Mouse (Mus musculus) cerebral cortex, adult 2 months (tissue): ENCODE results near the gene Cdc42se1.

ENCODE experiments used
- WGBS: fragments of 180-500 bp; shearing (Covaris S2); methylation state at CpG from one replicate; pipeline ENCODE4 v1.1.7; 2018; 5-methylcytosine and 5-hydroxymethylcytosine counted together

Cdc42se1 gene

DNA sequence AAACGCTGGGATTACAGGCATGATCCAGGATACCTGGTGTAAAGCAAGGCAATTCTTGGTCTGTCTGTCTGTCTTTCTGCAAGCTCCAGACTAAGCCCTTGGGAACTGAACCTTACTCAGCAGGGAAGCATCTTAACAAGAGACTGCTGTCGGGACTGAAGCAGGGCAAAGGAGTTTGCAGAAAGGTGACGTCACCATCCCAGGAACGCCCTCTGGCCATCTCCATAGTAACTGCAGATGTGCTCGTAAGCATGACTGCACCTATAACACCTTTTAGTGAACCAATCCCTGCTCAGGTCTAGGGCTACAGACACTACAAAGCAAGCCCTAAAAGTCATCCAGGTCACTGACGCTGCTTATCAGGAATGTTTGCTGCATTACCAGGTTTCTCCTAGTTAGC, 4.2 kb upstream of the Cdc42se1 start:
- 15% methylated on average over 6 of the region's 6 CpGs for WGBS

GRCm38 (mm10) chr3:95227214-95227613, 1.3 kb upstream of the Cdc42se1 start:
- 10% methylated on average over 1 of the region's 1 CpGs for WGBS

- under 1% methylated on average over 43 of the region's 43 CpGs for whole genome bisulfite sequencing
These were observed 605 bp downstream of the Cdc42se1 start for GRCm38 (mm10) chr3:95228894-95229780.

GRCm38 (mm10) chr3:95229781-95230494, 1.4 kb downstream of the Cdc42se1 start:
- WGBS, result 4% methylated on average over 13 of the region's 13 CpGs

GRCm38 (mm10) chr3:95230495-95231297, 2.2 kb downstream of the Cdc42se1 start:
- 27% methylated on average over 8 of the region's 8 CpGs for WGBS

DNA sequence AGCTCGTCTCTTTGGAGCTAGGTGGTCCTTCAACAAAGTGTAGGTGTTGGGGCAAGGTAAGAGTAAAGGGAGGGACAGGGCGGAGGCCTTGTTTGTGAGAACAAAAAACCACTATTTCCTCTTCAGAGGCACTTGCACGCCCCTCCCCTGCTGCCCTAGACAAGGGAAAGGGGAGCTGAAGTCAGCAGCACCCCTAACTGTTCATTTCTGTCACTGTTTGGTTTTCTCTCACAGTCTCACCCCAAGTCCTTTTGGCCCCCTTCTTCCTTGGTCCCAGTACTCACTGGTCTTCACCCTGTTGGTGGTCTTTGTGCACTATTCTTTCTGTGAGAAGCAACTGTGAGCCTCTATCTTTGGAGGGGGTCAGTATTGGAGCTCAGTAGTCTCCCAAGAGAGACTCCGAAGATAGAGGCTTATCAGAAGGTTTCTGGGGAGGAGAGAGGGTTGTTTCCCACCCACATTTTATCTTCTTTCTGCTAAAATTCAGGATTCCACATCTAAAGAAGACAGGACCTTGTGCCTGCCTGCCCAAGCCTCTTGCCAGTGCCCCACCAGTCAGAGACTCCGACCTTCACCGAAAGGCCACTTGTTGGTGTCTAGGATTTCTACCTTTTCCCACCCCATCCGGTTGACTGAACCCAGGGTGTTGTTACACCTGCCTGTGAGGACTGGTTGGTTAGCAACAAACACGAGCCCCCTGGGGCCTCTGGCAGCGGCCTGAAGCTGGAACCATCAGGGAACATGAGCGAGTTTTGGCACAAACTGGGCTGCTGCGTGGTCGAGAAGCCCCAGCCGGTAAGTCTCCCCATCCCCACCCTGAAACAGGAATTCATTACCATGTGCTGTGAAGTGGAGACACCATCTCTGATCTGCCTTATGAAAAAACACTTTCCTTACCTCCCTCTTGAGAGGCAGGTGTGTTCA, 3.0 kb downstream of the Cdc42se1 start, which contains the start of gene Mllt11:
Gene Mllt11, minus strand, starts transcription at position 874 of the 924 bp plus-strand sequence.
- WGBS, result 55% methylated on average over 13 of the region's 13 CpGs

DNA sequence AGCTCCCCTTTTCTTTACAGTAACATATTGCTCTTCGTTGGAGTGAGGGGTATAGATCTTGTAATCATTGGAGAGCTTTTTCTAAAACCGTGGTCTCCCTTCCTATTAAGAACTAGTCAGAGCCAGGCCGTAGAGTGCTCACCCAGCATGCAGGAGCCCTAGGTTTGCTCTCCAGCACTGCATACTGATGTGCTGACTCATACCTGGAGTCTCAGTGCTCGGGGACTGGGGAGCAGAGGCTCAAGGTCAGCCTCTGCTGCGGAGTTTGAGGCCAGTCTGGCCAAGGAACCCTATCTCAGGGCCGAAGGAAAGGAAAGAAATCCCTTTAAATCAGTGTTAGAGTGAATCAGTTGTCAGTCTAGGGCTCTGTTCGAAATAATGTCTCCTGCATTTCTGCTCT, 4.2 kb downstream of the Cdc42se1 start:
- 73% methylated on average over 7 of the region's 7 CpGs for WGBS

DNA sequence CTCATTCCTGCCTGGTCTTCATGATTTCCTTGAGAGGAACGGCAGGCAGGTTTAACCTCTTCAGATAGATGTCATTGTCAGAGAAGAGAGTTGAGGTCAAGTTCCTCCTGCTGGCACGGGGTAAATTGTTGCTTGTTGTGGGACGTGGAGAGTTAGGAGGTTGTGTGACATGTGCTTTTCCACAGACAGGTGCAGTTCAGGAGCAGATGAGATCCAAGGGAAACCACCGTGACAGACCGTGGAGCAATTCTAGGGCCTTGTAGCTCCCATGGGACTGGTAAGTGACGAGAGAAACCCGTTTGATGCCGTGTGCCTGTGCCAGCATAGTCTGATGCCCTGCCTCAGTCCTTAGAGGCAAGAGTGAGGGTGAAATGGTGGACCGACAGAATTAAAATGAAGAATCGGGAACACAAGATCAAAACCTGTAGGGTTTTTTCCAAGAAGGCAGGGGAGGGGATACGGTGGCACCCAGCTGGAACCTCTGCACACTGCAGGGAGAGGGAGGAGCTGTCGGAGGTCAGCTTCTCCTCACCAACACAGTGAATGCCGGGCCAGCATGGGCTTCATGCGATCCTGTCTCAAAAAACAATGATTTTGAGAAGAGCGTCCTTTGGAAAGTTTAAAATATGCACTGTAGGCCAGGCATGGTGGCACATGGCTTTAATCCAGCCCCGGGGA, 4.9 kb downstream of the Cdc42se1 start:
- whole genome bisulfite sequencing, result 82% methylated on average over 16 of the region's 16 CpGs

- WGBS, result 70% methylated on average over 23 of the region's 23 CpGs
These were observed 7.1 kb downstream of the Cdc42se1 start for GRCm38 (mm10) chr3:95235386-95236301.

GRCm38 (mm10) chr3:95237541-95238099, 9.1 kb downstream of the Cdc42se1 start:
- WGBS, result 60% methylated on average over 8 of the region's 8 CpGs

- WGBS, result 79% methylated on average over 6 of the region's 6 CpGs
These were observed 10.5 kb downstream of the Cdc42se1 start for GRCm38 (mm10) chr3:95239022-95239421.

DNA sequence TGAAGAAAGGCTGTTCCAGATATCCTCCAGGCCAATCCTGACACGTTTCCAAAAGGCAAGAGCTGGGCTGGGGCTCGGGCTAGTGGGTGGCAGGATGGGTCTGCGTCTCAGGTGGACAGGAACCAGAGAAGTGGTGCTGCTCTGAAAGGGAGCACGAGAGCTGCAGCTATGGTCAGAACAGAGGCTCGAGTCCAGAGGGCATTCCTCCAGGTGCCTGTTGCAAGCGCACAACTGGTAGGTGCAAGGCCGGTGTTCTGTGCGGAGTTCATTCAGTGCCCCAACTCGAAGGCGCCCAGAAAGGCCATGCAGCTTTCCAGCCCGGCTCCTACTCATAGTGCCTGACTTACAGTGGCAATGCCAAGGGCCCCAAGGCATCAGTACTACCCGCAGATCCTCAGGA, 11.4 kb downstream of the Cdc42se1 start:
- WGBS, result 87% methylated on average over 12 of the region's 12 CpGs

DNA sequence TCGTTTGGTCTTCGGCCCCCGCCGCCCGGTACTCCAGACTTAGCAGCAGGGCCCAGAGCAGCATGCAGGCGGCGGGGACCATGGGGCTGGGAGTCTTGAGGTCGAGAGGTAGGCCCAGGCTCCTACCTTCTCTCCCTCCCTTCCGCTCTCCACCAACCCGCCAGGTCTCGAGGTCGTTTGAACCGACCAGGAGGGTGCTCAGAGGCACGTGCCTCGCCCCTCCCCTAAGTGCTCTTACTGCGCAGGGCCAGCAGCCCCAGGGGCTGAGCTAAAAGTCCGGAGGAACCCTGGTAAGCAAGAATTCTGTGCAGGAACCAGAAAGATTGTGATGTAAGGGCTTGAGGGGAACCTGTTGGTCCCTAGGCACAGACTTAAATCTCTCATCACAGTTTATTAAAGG, 12.4 kb downstream of the Cdc42se1 start:
- WGBS, result 53% methylated on average over 17 of the region's 17 CpGs

DNA sequence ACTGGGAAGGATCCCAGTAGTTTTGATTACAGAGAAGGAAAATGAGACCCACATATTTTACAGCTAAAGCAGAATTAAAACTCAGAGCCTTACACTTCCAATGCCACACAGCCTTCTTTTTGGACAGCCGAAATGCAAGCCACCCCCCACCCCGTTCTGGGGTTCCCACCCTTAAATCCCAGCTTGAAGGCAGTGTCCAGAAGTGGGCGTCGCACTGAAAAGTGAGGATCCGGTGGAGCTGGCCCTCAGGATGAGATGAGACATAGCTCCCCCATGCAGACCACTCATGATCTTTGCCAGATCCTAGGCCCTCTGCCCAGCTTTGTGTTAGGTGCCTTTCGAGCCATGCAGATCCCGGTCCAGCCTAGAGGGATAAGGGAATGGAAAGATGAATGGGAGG, 13.0 kb downstream of the Cdc42se1 start, which contains the start of gene Gm128:
Gene Gm128, minus strand, starts transcription at position 101 of the 400 bp plus-strand sequence.
- WGBS, result 66% methylated on average over 7 of the region's 7 CpGs

DNA sequence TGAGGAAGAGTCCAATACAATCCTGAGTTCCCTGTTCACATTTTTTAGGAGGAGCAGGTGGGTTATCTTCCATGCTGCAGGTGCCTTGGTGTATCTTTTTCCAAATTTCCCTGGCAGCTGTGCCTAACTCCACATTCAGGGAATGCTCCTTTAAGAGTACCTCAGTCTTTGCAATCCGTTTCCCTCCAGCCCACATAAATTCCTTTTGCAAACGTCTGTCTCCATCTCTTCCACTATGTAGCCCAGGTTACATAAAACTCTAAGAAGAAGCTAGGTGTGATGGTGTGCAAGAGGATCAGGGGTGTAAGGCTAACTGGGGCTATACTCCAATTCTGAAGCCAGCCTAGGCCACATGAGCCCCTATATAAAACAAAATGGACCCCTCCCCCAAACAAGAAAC, 14.6 kb downstream of the Cdc42se1 start:
- 46% methylated on average over 2 of the region's 2 CpGs for WGBS

GRCm38 (mm10) chr3:95246465-95247231, 18.1 kb downstream of the Cdc42se1 start:
- WGBS, result 39% methylated on average over 5 of the region's 5 CpGs

- WGBS, result 88% methylated on average over 1 of the region's 1 CpGs
These were observed 19.3 kb downstream of the Cdc42se1 start for GRCm38 (mm10) chr3:95247660-95248336.
